In the genomic region with DNA sequence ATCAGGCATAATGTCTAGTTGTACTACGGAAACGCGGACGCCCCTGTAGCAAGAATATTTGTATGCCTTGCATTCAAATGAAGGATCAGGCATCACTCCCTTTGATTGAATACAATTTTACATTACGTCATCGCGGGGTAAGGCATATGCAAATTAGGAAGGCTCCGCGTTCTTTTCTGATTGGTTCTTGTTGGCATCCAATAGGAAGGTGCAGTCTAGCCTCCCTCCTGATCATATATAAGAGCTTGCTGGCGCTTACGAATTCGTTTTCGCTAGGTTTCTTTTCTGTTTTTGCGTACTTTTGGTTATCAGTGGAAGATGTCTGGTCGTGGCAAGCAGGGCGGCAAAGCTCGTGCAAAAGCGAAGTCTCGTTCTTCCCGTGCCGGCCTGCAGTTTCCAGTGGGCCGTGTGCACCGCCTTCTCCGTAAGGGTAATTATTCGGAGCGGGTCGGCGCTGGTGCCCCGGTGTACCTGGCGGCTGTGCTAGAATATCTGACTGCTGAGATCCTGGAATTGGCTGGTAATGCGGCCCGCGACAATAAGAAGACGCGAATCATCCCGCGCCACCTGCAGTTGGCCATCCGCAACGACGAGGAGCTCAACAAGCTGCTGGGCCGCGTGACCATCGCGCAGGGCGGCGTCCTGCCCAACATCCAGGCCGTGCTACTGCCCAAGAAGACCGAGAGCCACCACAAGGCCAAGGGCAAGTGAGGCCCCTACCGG, we compare ENCODE assay signal across 8 mouse cellular contexts. TPM values are rescaled to one million over a fixed set of nuclear protein-coding genes. Genes with fewer than 3 reads are reported as not detected.
DNase-seq lines count a peak whose midpoint lies in the region; ATAC-seq lines count a peak whose summit lies in the region.

A gene (plus strand): TSS at position 266 of the 723 bp plus-strand sequence.
A gene (plus strand): TSS at position 266 of the 723 bp plus-strand sequence.

- peak within 1 kb of the TSS; percentile 84 for H3K9ac ChIP-seq in hindbrain, embryonic 11.5 days (ENCODE audit: low read depth, low read length)

- ATAC-seq in hindbrain, embryonic 11.5 days (ENCODE audit: low FRiP score), result peak; percentile 92

- peaks cover 5% of the 10 kb centered on the region for H3K4me1 ChIP-seq in hindbrain, embryonic 11.5 days (replicated peaks; ENCODE audit: control insufficient read depth, insufficient read depth, low read length)

- no peaks in the 10 kb centered on the region for H3K36me3 ChIP-seq in hindbrain, embryonic 11.5 days (ENCODE audit: control insufficient read depth, insufficient read depth, low read length)

- H3K4me2 ChIP-seq in hindbrain, embryonic 11.5 days (replicated peaks; ENCODE audit: low read depth, low read length), result peak within 1 kb of the TSS; percentile 96

- peak; percentile 92 for DNase-seq in Muller cell, postnatal 12 days (ENCODE audit: inconsistent ontology term)
- DNase-seq in cerebellum, adult 9-11 months, result peak; percentile 97
- DNase-seq in frontal cortex, adult 2 months (ENCODE audit: extremely low spot score in 1 of 2, low spot score in 1 of 2), result peak; percentile 98
- peak; percentile 89 for DNase-seq in hindbrain, embryonic 11.5 days (ENCODE audit: low spot score)
- DNase-seq in layer of hippocampus, postnatal 10 days (ENCODE audit: low spot score in 2 of 2), result peak; percentile 84 to 88
- DNase-seq in lung, postnatal 10 days, result peak; percentile 94
- peak; percentile 82 for DNase-seq in ovary, postnatal 36 days (ENCODE audit: low spot score)
- DNase-seq in thymus, postnatal 25 days, result peak; percentile 83

- H3K9me3 ChIP-seq in hindbrain, embryonic 11.5 days (ENCODE audit: control insufficient read depth, low read length), result no peaks in the 10 kb centered on the region

- under 1% methylated on average over 49 of the region's 49 CpGs for WGBS in hindbrain, embryonic 11.5 days

- H3K27ac ChIP-seq in hindbrain, embryonic 11.5 days (ENCODE audit: low read depth, low read length), result peak within 1 kb of the TSS; percentile 99

- peak within 1 kb of the TSS; percentile 67 for H3K4me3 ChIP-seq in hindbrain, embryonic 11.5 days (ENCODE audit: low read depth, low read length)

- H3K27me3 ChIP-seq in hindbrain, embryonic 11.5 days (ENCODE audit: control insufficient read depth, insufficient read depth, low read length), result no peaks in the 10 kb centered on the region

RNA-seq across cellular contexts. Expression of the first gene that starts in this region (rescaled TPM):
- polyA plus RNA-seq in frontal cortex, adult 2 months (2012; rRNA removed), result 54.3 and 57.7 TPM in 2 replicates
- 71.2 and 75.2 TPM in 2 replicates for polyA plus RNA-seq in hindbrain, embryonic 11.5 days (2014; fragmentation: Nextera tagmentation; extraction: Ambion mirVana)
- total RNA-seq in layer of hippocampus, postnatal 10 days (2021), result 10 to 100 TPM; 59.3 to 61.6 TPM

RNA-seq across cellular contexts. Expression of the second gene that starts in this region (rescaled TPM):
- 7.8 and 9.7 TPM in 2 replicates for polyA plus RNA-seq in frontal cortex, adult 2 months (2012; rRNA removed)
- polyA plus RNA-seq in hindbrain, embryonic 11.5 days (2014; fragmentation: Nextera tagmentation; extraction: Ambion mirVana), result 0.36 and 0.73 TPM in 2 replicates
- 1 to 10 TPM; 2.9 to 3.7 TPM for total RNA-seq in layer of hippocampus, postnatal 10 days (2021)

Comparison
In these comparisons a context has a peak if more than half of its experiments do, and no peak if none do; other contexts are left out.
1. Peak in every context shown above with its lines: DNase-seq, ATAC-seq, H3K4me3 ChIP-seq and H3K27ac ChIP-seq.